Mouse (Mus musculus) limb, embryonic 14.5 days (tissue): ENCODE measurements around the gene A730009L09Rik. TPM values are rescaled to one million over a fixed set of nuclear protein-coding genes. Genes with fewer than 3 reads are reported as not detected.

Experiments
- ATAC-seq: fragments of 200-750 bp; cut with Nextera tagmentation; 2 replicates; pipeline ENCODE4 v1.8.0; 2017; ENCODE audit warnings: low read depth, moderate number of reproducible peaks, moderate TSS enrichment; ENCODE audit not compliant: low FRiP score
- DNase-seq: peaks from one replicate; pipeline ENCODE4 v3.0.0-alpha.2; 2015; ENCODE audit warnings: low spot score
- H3K27ac ChIP-seq: fragments of 300-500 bp; sonication (generic); replicated peaks from 2 replicates; pipeline ENCODE4 v1.5.1; 2014; ENCODE audit warnings: low read depth, mild to moderate bottlenecking, low read length, moderate library complexity, mixed read lengths
- H3K27me3 ChIP-seq: fragments of 300-500 bp; sonication (generic); 2 replicates; pipeline ENCODE4 v1.6.1; 2014; ENCODE audit warnings: low read length, mixed read lengths; ENCODE audit not compliant: control insufficient read depth, insufficient read depth
- H3K36me3 ChIP-seq: fragments of 300-500 bp; sonication (generic); 2 replicates; pipeline ENCODE4 v1.6.1; 2014; ENCODE audit warnings: mild to moderate bottlenecking, low read length, moderate library complexity, mixed read lengths; ENCODE audit not compliant: control insufficient read depth, insufficient read depth
- H3K4me1 ChIP-seq: fragments of 300-500 bp; sonication (generic); 2 replicates; pipeline ENCODE4 v1.6.1; 2014; ENCODE audit warnings: antibody characterized with exemption, low read length, mixed read lengths; ENCODE audit not compliant: control insufficient read depth, insufficient read depth
- H3K4me2 ChIP-seq: fragments of 300-500 bp; sonication (generic); replicated peaks from 2 replicates; pipeline ENCODE4 v1.6.1; 2014; ENCODE audit warnings: low read depth, mild to moderate bottlenecking, low read length, moderate library complexity; ENCODE audit not compliant: severe bottlenecking
- H3K4me3 ChIP-seq: fragments of 300-500 bp; sonication (generic); replicated peaks from 2 replicates; pipeline ENCODE4 v1.5.1; 2014; ENCODE audit warnings: low read length
- H3K9ac ChIP-seq: fragments of 300-500 bp; sonication (generic); 2 replicates; pipeline ENCODE4 v1.6.1; 2014; ENCODE audit warnings: mild to moderate bottlenecking, low read depth, low read length, moderate library complexity; ENCODE audit not compliant: severe bottlenecking
- H3K9me3 ChIP-seq: fragments of 300-500 bp; sonication (generic); 2 replicates; pipeline ENCODE4 v1.6.1; 2016; ENCODE audit warnings: low read length; ENCODE audit not compliant: control insufficient read depth
- POLR2A ChIP-seq: fragments of 200-500 bp; IDR thresholded peaks from 2 replicates; pipeline ENCODE4 v1.8.0; 2012; ENCODE audit warnings: inconsistent platforms, mild to moderate bottlenecking, moderate library complexity, borderline replicate concordance; ENCODE audit not compliant: insufficient read depth, insufficient read length; ENCODE audit errors: extremely low read depth
- WGBS: fragments of 180-500 bp; shearing (Covaris S2); extraction: QIAGEN DNeasy Blood & Tissue Kit; methylation state at CpG from one replicate; pipeline ENCODE4 v1.1.7; 2014; 5-methylcytosine and 5-hydroxymethylcytosine counted together
- polyA plus RNA-seq, 2 experiments: library from polyadenylated mRNA; depleted of rRNA in 1 of 2; stranded (reverse) in 1 of 2; unstranded in 1 of 2; fragments of >200 nt; fragmentation: Nextera tagmentation in 1 of 2; extraction: Ambion mirVana in 1 of 2; gene quantifications; 2 replicates each; pipeline versions ENCODE4 v1.2.1 to v1.2.3; 2012 to 2014

A730009L09Rik gene
- polyA plus RNA-seq, 2 experiments = not detected

GRCm38 (mm10) chr16:84560279-84560602 is 45.3 kb downstream of the A730009L09Rik start:
- Histone ChIP-seq H3K4me1 (no peaks in the 10 kb centered on the region), H3K27ac (no peak overlapping the region), H3K4me2 (no peak overlapping the region), H3K4me3 (no peak overlapping the region), H3K27me3 (no peaks in the 10 kb centered on the region), H3K36me3 (no peaks in the 10 kb centered on the region), H3K9me3 (no peaks in the 10 kb centered on the region), H3K9ac (no peak overlapping the region)
- ATAC-seq (no peak), DNase-seq (no peak)
- TF ChIP-seq POLR2A = no peak
- WGBS = 77% methylated on average over 7 of the region's 7 CpGs

Other genes with a start within 250 kb of the A730009L09Rik start
- gene Mrpl39, start 220.6 kb downstream of the A730009L09Rik start, polyA plus RNA-seq (2012; rRNA removed) = 28.0 and 39.1 TPM in 2 replicates
- gene Mrpl39, start 220.6 kb downstream of the A730009L09Rik start, polyA plus RNA-seq (2014; fragmentation: Nextera tagmentation; extraction: Ambion mirVana) = 41.1 and 46.1 TPM in 2 replicates